Mouse (Mus musculus): Measurements from ENCODE around the gene Gm11011.

DNA sequence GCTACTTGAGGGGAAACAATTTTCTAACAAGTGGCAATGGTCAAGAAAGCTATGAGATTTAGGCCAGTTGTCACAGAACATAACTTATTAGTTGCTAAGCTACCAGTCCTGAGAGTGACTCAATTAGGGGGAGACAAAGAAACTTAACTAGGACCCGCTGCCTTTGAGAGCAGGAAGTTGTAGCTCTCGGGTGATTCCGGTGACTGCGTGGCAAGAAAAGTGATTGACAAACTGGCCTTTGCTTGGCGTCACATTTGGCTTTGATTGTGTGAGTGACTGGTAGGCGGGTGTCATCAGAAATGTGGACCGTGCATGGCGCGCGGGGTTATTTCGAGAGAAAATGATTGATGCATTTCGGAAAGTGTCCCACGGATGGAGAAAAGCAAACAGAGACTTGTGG, 22.4 kb upstream of the Gm11011 start:
- no peak for TF ChIP-seq GATA1 (IDR thresholded peaks at IDR 0.05; ENCODE audit: low read length)
- TF ChIP-seq TAL1 (IDR thresholded peaks at IDR 0.05; ENCODE audit: low read length) = no peak

Measured in erythroblast, embryonic 14.5 days (primary cell).